Mouse (Mus musculus): Measurements from ENCODE around the gene Atf7ip.

The Atf7ip gene

GRCm38 (mm10) chr6:136650664-136651063, 144.7 kb downstream of the Atf7ip start:
- DNase-seq = no peak

GRCm38 (mm10) chr6:136653331-136653730, 147.4 kb downstream of the Atf7ip start:
- no peak for DNase-seq

GRCm38 (mm10) chr6:136654470-136654869, 148.5 kb downstream of the Atf7ip start:
- no peak for DNase-seq

DNA sequence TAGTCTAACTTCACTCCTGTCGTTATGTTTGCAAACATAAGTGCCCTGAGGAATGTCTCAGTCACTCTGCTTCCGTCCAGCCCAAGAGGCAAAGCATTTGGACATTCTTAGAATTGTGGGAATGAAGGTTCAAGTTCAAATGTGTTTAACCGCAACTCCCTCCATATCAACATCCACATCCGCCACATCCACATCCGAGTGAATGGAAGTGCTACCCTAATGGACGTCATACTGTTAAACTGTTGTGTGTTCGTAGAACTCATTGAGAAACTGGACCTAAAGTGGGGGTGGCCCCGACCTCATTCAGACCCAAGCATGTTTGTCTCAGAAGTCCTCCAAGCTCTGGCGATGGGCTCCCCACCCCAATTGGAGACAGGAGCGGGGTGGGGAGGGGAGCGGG, 149.8 kb downstream of the Atf7ip start:
- DNase-seq = no peak

- DNase-seq = no peak
Measured at GRCm38 (mm10) chr6:136658303-136658702, 152.3 kb downstream of the Atf7ip start.

DNA sequence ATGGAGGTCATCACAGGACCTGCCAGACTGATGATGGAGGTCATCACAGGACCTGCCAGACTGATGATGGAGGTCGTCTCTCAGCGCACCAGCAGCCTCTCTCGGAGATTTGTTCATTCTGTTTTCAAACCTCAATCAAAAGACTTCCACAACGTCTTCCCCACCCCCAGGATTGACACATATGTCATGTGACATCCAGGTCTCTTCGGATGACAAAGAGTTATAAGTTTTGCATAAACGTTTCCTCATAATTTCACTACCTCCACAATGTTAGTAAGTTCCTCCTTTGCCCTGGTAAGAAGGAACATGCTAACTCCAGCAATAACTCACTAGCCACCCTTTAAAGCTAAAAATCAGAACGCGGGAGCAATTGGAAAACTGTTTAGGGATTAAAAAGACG, 153.3 kb downstream of the Atf7ip start:
- DNase-seq = no peak
